Mouse (Mus musculus) CH12F3 (cell line): Measurements from ENCODE around the gene Zfp963.
"Not testable (repeated sequence)": the region's sequence is repeated elsewhere in the genome, so short reads cannot be mapped to it uniquely, and the experiment has no call there.

Experiments used
- in situ Hi-C: fragments of 300-500 bp; cut with MboI; formaldehyde crosslinking; loops from 2 replicates; pipeline ENCODE4 v1.14.3; 2020; ENCODE audit warnings: low sequenced_read_pairs

Zfp963 gene

GRCm38 (mm10) chr8:69741231-69741630, 8.5 kb downstream of the Zfp963 start:
- in situ Hi-C loops: no loop called here

DNA sequence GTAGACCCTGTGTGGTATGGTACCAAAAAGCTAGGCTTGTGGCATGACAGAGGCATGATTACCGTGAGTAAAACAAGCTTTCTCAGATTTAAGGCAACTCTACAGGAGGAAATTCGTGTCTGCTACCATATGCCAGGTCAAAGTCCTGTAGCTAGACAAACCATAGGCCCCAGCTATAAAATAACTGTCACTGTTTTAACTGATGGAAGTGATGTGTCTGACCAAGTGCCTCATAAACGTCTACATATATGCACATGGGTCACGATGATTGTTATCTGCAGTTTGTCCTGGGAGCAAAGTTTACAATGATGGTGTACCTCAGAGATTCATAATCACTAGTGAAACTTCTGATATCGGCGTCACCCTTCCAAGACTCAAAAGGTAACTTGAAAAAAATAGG, 9.0 kb downstream of the Zfp963 start:
- in situ Hi-C loops: no loop called here

- in situ Hi-C loops: no loop called here
Measured at GRCm38 (mm10) chr8:69735495-69735894, 14.3 kb downstream of the Zfp963 start.

GRCm38 (mm10) chr8:69717232-69717580, 32.6 kb downstream of the Zfp963 start:
- in situ Hi-C loops: no loop called here

DNA sequence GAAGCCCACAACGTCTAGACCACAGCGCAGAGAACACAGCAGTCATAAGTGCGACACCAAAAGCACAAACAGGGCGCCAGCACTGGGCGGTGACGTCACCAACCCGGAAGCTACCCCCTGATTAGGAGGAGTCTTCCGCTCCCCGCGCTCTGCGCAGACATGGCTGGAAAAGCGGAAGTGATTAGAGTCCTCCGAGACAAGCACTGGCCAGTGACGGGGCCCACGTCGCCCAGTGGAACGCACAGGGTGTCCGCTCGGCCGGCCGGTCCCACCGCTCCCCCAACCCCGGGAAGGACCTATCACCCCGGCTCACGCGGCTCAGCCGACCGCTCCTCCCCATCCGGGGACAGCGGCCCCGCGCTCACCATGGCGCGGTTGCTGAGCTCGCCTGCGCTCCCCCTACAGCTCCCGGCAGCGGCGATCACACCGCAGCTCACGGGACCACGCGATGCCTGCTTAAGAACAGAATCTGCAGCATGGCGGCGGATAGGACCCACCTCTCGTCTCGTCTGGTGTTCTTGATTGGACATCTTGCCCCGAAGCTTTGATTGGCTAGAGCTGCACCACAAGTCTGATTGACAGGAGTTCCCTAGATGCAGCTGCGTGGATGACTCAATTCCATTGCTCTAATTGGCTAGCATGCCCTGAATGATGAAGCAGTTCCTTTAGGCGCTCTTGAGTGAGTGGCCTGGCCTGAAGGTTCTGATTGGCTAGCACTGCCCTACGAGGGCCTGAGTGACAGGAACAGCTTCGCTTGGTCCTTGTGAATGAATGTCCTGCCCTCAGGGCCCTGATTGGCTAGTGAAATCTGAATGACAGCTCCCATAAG, 33.2 kb downstream of the Zfp963 start:
- in situ Hi-C loops: no loop called here

- in situ Hi-C loops: no loop called here
Measured at GRCm38 (mm10) chr8:69715366-69715765, 34.4 kb downstream of the Zfp963 start.

- in situ Hi-C loops: no loop called here
Measured at GRCm38 (mm10) chr8:69713516-69713915, 36.3 kb downstream of the Zfp963 start.

DNA sequence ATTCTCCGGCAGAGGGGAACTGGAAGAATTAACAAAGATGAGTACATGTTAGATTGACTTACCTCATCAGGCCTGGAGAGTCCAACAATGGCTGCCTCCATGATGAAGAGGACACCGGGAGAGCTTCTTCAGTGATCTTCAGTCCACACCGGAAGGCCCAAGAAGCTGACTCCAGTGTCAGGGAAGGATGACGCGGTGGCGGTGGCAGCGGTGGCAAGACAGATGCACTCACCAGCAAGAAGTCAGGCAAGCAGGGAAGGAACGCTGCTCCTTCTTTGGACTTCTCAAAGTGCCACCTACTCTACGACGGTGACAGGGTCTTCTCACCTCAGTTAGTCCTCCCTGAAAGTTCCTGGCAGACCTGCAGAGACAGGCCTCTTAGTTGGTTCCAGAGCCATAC, 39.1 kb downstream of the Zfp963 start, which contains the start of gene Zfp869:
Zfp869 (minus strand) TSS at position 101 of the 400 bp plus-strand sequence.
- in situ Hi-C loops: not testable (repeated sequence)

DNA sequence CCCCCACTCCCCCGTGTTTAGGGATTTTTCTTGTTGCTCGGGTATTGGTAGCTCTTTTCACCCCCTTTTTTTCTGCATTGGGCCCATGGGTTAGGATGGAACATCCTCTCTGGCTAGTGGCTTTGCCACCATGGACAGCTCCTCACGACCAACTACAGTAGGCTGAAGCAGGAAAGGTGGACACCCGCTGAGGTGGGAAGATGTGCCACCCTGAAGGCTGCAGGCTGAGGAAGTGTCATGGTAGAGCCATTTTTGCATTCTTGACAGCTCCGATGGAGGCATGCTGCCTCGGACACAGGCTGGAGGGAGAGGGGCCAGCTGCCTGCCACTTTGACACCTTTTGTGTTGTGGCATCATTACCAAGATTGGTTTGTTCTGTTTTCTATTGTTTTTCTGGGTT, 48.0 kb downstream of the Zfp963 start:
- in situ Hi-C loops: no loop called here
